Mouse (Mus musculus) stomach, postnatal 0 days (tissue): Measurements from ENCODE around the gene Mrpl33. TPM values are rescaled to one million over a fixed set of nuclear protein-coding genes. Genes with fewer than 3 reads are reported as not detected.

Experiments
- ATAC-seq: fragments of 200-750 bp; cut with Nextera tagmentation; 2 replicates; pipeline ENCODE4 v1.8.0; 2017; ENCODE audit not compliant: low FRiP score, low TSS enrichment
- DNase-seq: peaks from one replicate; pipeline ENCODE4 v3.0.0-alpha.2; 2016; ENCODE audit warnings: low spot score
- H3K27ac ChIP-seq: fragments of 300-500 bp; sonication (generic); replicated peaks from 2 replicates; pipeline ENCODE4 v1.5.1; 2014; ENCODE audit warnings: mild to moderate bottlenecking, control low read depth
- H3K27me3 ChIP-seq: fragments of 300-500 bp; sonication (generic); 2 replicates; pipeline ENCODE4 v1.6.1; 2014; ENCODE audit warnings: low read length; ENCODE audit not compliant: control insufficient read depth, insufficient read depth
- H3K36me3 ChIP-seq: fragments of 300-500 bp; sonication (generic); 2 replicates; pipeline ENCODE4 v1.6.1; 2014; ENCODE audit warnings: low read length, mixed read lengths; ENCODE audit not compliant: control insufficient read depth, insufficient read depth
- H3K4me1 ChIP-seq: fragments of 300-500 bp; sonication (generic); replicated peaks from 2 replicates; pipeline ENCODE4 v1.6.1; 2014; ENCODE audit warnings: antibody characterized with exemption; ENCODE audit not compliant: control insufficient read depth, insufficient read depth
- H3K4me2 ChIP-seq: fragments of 300-500 bp; sonication (generic); replicated peaks from 2 replicates; pipeline ENCODE4 v1.6.1; 2014; ENCODE audit warnings: low read depth, mild to moderate bottlenecking, control low read depth, moderate library complexity
- H3K4me3 ChIP-seq: fragments of 300-500 bp; sonication (generic); 2 replicates; pipeline ENCODE4 v1.5.1; 2014; ENCODE audit warnings: low read depth, low read length, control low read depth
- H3K9ac ChIP-seq: fragments of 300-500 bp; sonication (generic); 2 replicates; pipeline ENCODE4 v1.6.1; 2014; ENCODE audit warnings: mild to moderate bottlenecking, low read length, control low read depth, mixed read lengths
- H3K9me3 ChIP-seq: fragments of 300-500 bp; sonication (generic); 2 replicates; pipeline ENCODE4 v1.6.1; 2016; ENCODE audit warnings: low read length; ENCODE audit not compliant: control insufficient read depth
- CTCF ChIP-seq: IDR thresholded peaks from 2 replicates; pipeline ENCODE4 v1.5.1; 2016; ENCODE audit warnings: antibody characterized with exemption, low read depth, mild to moderate bottlenecking, moderate library complexity
- EP300 ChIP-seq: optimal IDR thresholded peaks from 2 replicates; pipeline ENCODE3; 2016; ENCODE audit warnings: antibody characterized with exemption
- WGBS: fragments of 180-500 bp; shearing (Covaris S2); extraction: QIAGEN DNeasy Blood & Tissue Kit; methylation state at CpG from one replicate; pipeline ENCODE4 v1.1.7; 2014; 5-methylcytosine and 5-hydroxymethylcytosine counted together
- polyA plus RNA-seq: library from polyadenylated mRNA; unstranded; fragments of >200 nt; fragmentation: Nextera tagmentation; extraction: Ambion mirVana; gene quantifications from 2 replicates; pipeline ENCODE4 v1.2.1, GENCODE M21; 2015

Gene Mrpl33
- polyA plus RNA-seq, 1 experiment from 2014 or later: 382 TPM

- peaks cover 5% of the 10 kb centered on the region for H3K4me1 ChIP-seq
These were observed 37.9 kb downstream of the Mrpl33 start for GRCm38 (mm10) chr5:31634679-31635078.

GRCm38 (mm10) chr5:31636636-31637253, 40.0 kb downstream of the Mrpl33 start:
- Histone ChIP-seq H3K4me3 (no peak overlapping the region), H3K27ac (peak overlapping the region; percentile 20; the same call in 1 of the 2 replicates), H3K27me3 (no peaks in the 10 kb centered on the region), H3K9me3 (no peaks in the 10 kb centered on the region), H3K4me1 (peaks cover 5% of the 10 kb centered on the region; the same call in 1 of the 2 replicates), H3K9ac (no peak overlapping the region), H3K4me2 (no peak overlapping the region), H3K36me3 (no peaks in the 10 kb centered on the region)
- 34% methylated on average over 9 of the region's 9 CpGs for WGBS
- peak; percentile 88 for ATAC-seq
- DNase-seq: peak; percentile 56
- TF ChIP-seq EP300 (no peak), CTCF (no peak)

More at GRCm38 (mm10) chr5:31634679-31635078, 37.9 kb downstream of the Mrpl33 start:
- Histone ChIP-seq H3K4me2 (no peak overlapping the region), H3K9ac (no peak overlapping the region), H3K27ac (no peak overlapping the region), H3K4me3 (no peak overlapping the region), H3K27me3 (no peaks in the 10 kb centered on the region), H3K36me3 (no peaks in the 10 kb centered on the region), H3K9me3 (no peaks in the 10 kb centered on the region)
- 83% methylated on average over 5 of the region's 5 CpGs for WGBS
- no peak for TF ChIP-seq CTCF
- no peak for TF ChIP-seq EP300
- DNase-seq (no peak), ATAC-seq (no peak)

DNA sequence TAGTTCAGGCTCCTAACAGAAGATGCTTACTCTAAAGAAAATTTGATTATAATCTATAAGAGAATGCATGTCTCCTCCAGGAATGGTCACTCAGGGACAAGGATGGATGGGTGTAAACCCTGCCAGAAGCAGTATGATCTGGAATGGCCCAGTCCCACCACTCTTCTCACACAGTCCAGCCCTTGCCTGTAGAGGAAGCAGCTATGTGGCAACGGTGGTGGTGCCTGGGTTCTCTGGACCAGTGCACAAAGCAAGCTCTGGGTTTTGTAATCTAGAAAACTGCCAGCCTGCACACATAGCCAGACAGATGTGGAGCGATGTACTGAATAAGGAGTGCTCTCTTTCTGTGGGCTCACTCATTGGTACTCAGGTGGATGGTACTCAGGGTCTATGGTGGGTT, 43.8 kb downstream of the Mrpl33 start:
- Histone ChIP-seq H3K4me1 (peaks cover 5% of the 10 kb centered on the region; the same call in 1 of the 2 replicates), H3K9me3 (no peaks in the 10 kb centered on the region), H3K4me3 (no peak overlapping the region), H3K4me2 (no peak overlapping the region), H3K9ac (no peak overlapping the region), H3K36me3 (no peaks in the 10 kb centered on the region), H3K27me3 (no peaks in the 10 kb centered on the region), H3K27ac (no peak overlapping the region)
- 88% methylated on average over 2 of the region's 2 CpGs for WGBS
- ATAC-seq (no peak), DNase-seq (no peak)
- TF ChIP-seq CTCF (no peak), EP300 (no peak)

GRCm38 (mm10) chr5:31642300-31642699, 45.6 kb downstream of the Mrpl33 start:
- ATAC-seq: no peak
- no peak for TF ChIP-seq EP300
- no peak overlapping the region for H3K4me2 ChIP-seq
- no peaks in the 10 kb centered on the region for H3K9me3 ChIP-seq
- H3K4me1 ChIP-seq: no peaks in the 10 kb centered on the region; the same call in 1 of the 2 replicates
- no peaks in the 10 kb centered on the region for H3K27me3 ChIP-seq
- H3K27ac ChIP-seq: no peak overlapping the region
- H3K4me3 ChIP-seq: no peak overlapping the region
- no peaks in the 10 kb centered on the region for H3K36me3 ChIP-seq
- no peak for DNase-seq
- H3K9ac ChIP-seq: no peak overlapping the region
- WGBS: 92% methylated on average over 3 of the region's 3 CpGs

- Histone ChIP-seq H3K4me3 (no peak overlapping the region), H3K27me3 (no peaks in the 10 kb centered on the region), H3K4me1 (no peaks in the 10 kb centered on the region), H3K9me3 (no peaks in the 10 kb centered on the region), H3K27ac (no peak overlapping the region), H3K4me2 (no peak overlapping the region), H3K36me3 (no peaks in the 10 kb centered on the region), H3K9ac (no peak overlapping the region)
- ATAC-seq (no peak), DNase-seq (no peak)
- no peak for TF ChIP-seq CTCF
- TF ChIP-seq EP300: no peak
- 79% methylated on average over 4 of the region's 4 CpGs for WGBS
These were observed 47.5 kb downstream of the Mrpl33 start for GRCm38 (mm10) chr5:31644272-31644671.

- no peak overlapping the region for H3K4me3 ChIP-seq
These were observed 48.1 kb downstream of the Mrpl33 start for GRCm38 (mm10) chr5:31644847-31645246.

More at GRCm38 (mm10) chr5:31644847-31645246, 48.1 kb downstream of the Mrpl33 start:
- WGBS: 81% methylated on average over 6 of the region's 6 CpGs
- ATAC-seq (no peak), DNase-seq (no peak)
- H3K4me2 ChIP-seq: no peak overlapping the region
- H3K27me3 ChIP-seq: no peaks in the 10 kb centered on the region
- TF ChIP-seq CTCF (no peak), EP300 (no peak)
- H3K9me3 ChIP-seq: no peaks in the 10 kb centered on the region
- no peak overlapping the region for H3K9ac ChIP-seq
- no peak overlapping the region for H3K27ac ChIP-seq
- no peaks in the 10 kb centered on the region for H3K36me3 ChIP-seq
- H3K4me1 ChIP-seq: no peaks in the 10 kb centered on the region
